Mouse (Mus musculus) G1E (cell line): ENCODE measurements around the gene Mgat4c. TPM values are rescaled to one million over a fixed set of nuclear protein-coding genes. Genes with fewer than 3 reads are reported as not detected.

Source experiments
- ATAC-seq: 2 replicates; pipeline ENCODE4 v1.8.0; 2016; ENCODE audit warnings: mild to moderate bottlenecking; ENCODE audit not compliant: insufficient number of reproducible peaks, poor library complexity, low FRiP score, severe bottlenecking; ENCODE audit errors: extremely low read depth
- DNase-seq: peaks from one replicate; pipeline ENCODE4 v3.0.0; 2012; ENCODE audit warnings: low spot score
- H3K27me3 ChIP-seq: 2 replicates; pipeline ENCODE4 v1.6.1; 2012; ENCODE audit warnings: mild to moderate bottlenecking, low read length, inconsistent platforms; ENCODE audit not compliant: insufficient read depth
- H3K36me3 ChIP-seq: replicated peaks from 2 replicates; pipeline ENCODE3; 2012; ENCODE audit warnings: mild to moderate bottlenecking, inconsistent platforms
- H3K4me1 ChIP-seq: 2 replicates; pipeline ENCODE4 v1.6.1; 2012; ENCODE audit warnings: low read depth, low read length, inconsistent platforms, mixed read lengths; ENCODE audit not compliant: insufficient read depth
- H3K4me3 ChIP-seq: 2 replicates; pipeline ENCODE4 v1.5.1; 2012; ENCODE audit warnings: low read depth, mild to moderate bottlenecking, inconsistent platforms, low read length, moderate library complexity, mixed read lengths
- H3K9me3 ChIP-seq: replicated peaks from 2 replicates; pipeline ENCODE4 v1.6.1; 2012; ENCODE audit warnings: inconsistent platforms
- CTCF ChIP-seq: IDR thresholded peaks from 2 replicates; pipeline ENCODE4 v1.5.1; 2012; ENCODE audit warnings: low read depth, low read length, inconsistent platforms, mixed read lengths
- GATA1 ChIP-seq: IDR thresholded peaks from 2 replicates; pipeline ENCODE4 v1.6.1; 2012; ENCODE audit warnings: borderline replicate concordance, low read length, inconsistent platforms, mixed read lengths
- GATA2 ChIP-seq: IDR thresholded peaks from 2 replicates; pipeline ENCODE4 v1.6.1; 2012; ENCODE audit warnings: low read depth, low read length, inconsistent platforms, borderline replicate concordance
- POLR2AphosphoS5 ChIP-seq: IDR thresholded peaks from 2 replicates; pipeline ENCODE4 v1.6.1; 2012; ENCODE audit warnings: low read depth, low read length, inconsistent platforms; ENCODE audit not compliant: insufficient replicate concordance
- TAL1 ChIP-seq: conservative IDR thresholded peaks from 2 replicates; pipeline ENCODE4 v1.6.1; 2012; ENCODE audit warnings: low read depth, low read length, inconsistent platforms, mixed read lengths
- polyA plus RNA-seq: library from polyadenylated mRNA; stranded (reverse); fragments of >175 nt; gene quantifications from 2 replicates; pipeline ENCODE4 v1.2.3, GENCODE M21; 2012
- total RNA-seq, 2 experiments: library from RNA; stranded (forward) in 1 of 2; stranded (reverse) in 1 of 2; fragments of 200-1000 nt in 1 of 2; fragments of >200 nt in 1 of 2; fragmentation: Nextera tagmentation in 1 of 2; gene quantifications; 2 replicates each; pipeline ENCODE4 v1.2.3; 2014 to 2017

Gene Mgat4c
- total and polyA plus RNA-seq, 3 experiments: 0.27 TPM; not detected in 2

GRCm38 (mm10) chr10:101783161-101783744, 102.0 kb downstream of the Mgat4c start:
- ATAC-seq (no peak), DNase-seq (no peak)
- Histone ChIP-seq H3K9me3 (no peaks in the 10 kb centered on the region), H3K4me3 (no peak overlapping the region), H3K4me1 (no peaks in the 10 kb centered on the region), H3K27me3 (no peaks in the 10 kb centered on the region), H3K36me3 (no peaks in the 10 kb centered on the region)
- no peak for TF ChIP-seq GATA2
- no peak for TF ChIP-seq POLR2AphosphoS5
- no peak for TF ChIP-seq CTCF
- no peak for TF ChIP-seq TAL1
- TF ChIP-seq GATA1: no peak

DNA sequence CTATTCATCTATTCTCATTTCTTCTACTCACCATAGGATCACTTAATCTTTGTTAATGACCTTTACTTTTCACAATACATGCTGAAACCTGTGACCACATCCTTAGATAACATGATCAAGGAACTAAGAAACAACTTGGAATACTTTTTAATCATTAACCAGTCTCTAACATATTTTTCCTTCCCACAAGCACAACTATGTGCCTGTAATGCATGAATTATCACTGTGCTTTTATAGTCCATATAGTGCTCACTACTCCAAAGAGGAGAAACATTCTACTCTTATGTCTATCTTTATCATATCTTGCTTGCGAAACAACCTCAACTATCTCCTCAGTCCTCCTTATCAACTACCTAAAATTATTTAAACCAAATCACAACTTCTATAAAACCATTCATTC, 114.2 kb downstream of the Mgat4c start:
- TF ChIP-seq GATA1: no peak
- no peak for TF ChIP-seq TAL1
- TF ChIP-seq POLR2AphosphoS5: no peak
- TF ChIP-seq CTCF: no peak
- TF ChIP-seq GATA2: no peak

GRCm38 (mm10) chr10:101798831-101799474, 117.7 kb downstream of the Mgat4c start:
- no peaks in the 10 kb centered on the region for H3K36me3 ChIP-seq
- no peaks in the 10 kb centered on the region for H3K4me1 ChIP-seq
- DNase-seq (no peak), ATAC-seq (no peak)
- H3K9me3 ChIP-seq: no peaks in the 10 kb centered on the region
- H3K27me3 ChIP-seq: no peaks in the 10 kb centered on the region
- TF ChIP-seq POLR2AphosphoS5 (no peak), TAL1 (no peak), GATA2 (no peak), CTCF (no peak)
- H3K4me3 ChIP-seq: no peak overlapping the region

More for the DNA sequence above, 114.2 kb downstream of the Mgat4c start:
- Histone ChIP-seq H3K27me3 (no peaks in the 10 kb centered on the region), H3K36me3 (no peaks in the 10 kb centered on the region), H3K4me1 (no peaks in the 10 kb centered on the region), H3K4me3 (no peak overlapping the region), H3K9me3 (no peaks in the 10 kb centered on the region)
- ATAC-seq (no peak), DNase-seq (no peak)

- H3K4me3 ChIP-seq: no peak overlapping the region
- TF ChIP-seq GATA2 (no peak), TAL1 (no peak), GATA1 (no peak), CTCF (no peak), POLR2AphosphoS5 (no peak)
- H3K4me1 ChIP-seq: no peaks in the 10 kb centered on the region
- no peaks in the 10 kb centered on the region for H3K36me3 ChIP-seq
- no peaks in the 10 kb centered on the region for H3K9me3 ChIP-seq
- no peak for ATAC-seq
- no peak for DNase-seq
- H3K27me3 ChIP-seq: no peaks in the 10 kb centered on the region
Observed at GRCm38 (mm10) chr10:101808768-101809167, 127.5 kb downstream of the Mgat4c start.

DNA sequence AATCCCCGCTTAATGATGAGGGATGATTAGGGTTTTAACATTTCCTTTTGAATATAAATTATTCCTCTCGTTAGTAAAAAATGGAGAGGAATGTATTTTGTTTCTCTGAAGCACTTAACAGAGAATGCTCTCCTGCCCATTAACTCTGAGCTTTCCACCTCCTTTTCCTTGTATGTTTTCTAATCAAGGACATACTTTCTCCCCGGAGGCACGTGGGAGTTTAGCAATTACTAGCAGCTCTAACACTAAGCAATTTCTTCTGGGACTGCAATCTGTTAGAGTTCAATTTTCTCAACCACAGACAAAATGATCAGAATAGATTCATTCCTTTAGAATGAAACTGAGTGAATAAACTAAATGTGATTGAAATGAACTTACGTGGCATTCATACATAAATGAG, 135.6 kb downstream of the Mgat4c start:
- ATAC-seq (no peak), DNase-seq (no peak)
- Histone ChIP-seq H3K4me1 (no peaks in the 10 kb centered on the region), H3K27me3 (no peaks in the 10 kb centered on the region), H3K4me3 (no peak overlapping the region), H3K36me3 (no peaks in the 10 kb centered on the region), H3K9me3 (no peaks in the 10 kb centered on the region)
- TF ChIP-seq GATA1: no peak
- TF ChIP-seq CTCF: no peak
- TF ChIP-seq POLR2AphosphoS5: no peak
- no peak for TF ChIP-seq TAL1
- TF ChIP-seq GATA2: no peak

DNA sequence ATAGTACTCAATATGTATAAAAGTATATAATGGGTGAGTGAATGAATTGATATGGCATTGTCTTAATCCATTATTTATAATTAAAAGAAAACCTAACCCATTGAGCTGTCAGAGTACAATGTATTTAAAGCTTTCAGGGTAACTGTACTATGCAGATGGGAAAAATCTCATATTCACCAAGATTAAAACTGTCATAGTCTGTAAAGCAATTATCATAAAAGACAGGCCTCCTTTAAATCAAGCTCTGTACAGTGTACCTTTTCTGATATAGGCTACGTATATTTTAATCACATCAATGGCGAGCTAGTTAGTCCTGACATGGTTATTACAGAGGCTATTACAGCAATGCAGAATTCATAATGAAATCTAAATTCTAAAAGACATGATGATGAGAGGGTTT, 146.7 kb downstream of the Mgat4c start:
- Histone ChIP-seq H3K27me3 (no peaks in the 10 kb centered on the region), H3K36me3 (no peaks in the 10 kb centered on the region), H3K9me3 (no peaks in the 10 kb centered on the region), H3K4me1 (no peaks in the 10 kb centered on the region), H3K4me3 (no peak overlapping the region)
- ATAC-seq (no peak), DNase-seq (no peak)
- TF ChIP-seq CTCF (no peak), GATA1 (no peak), TAL1 (no peak), GATA2 (no peak), POLR2AphosphoS5 (no peak)

GRCm38 (mm10) chr10:101856115-101856514, 174.8 kb downstream of the Mgat4c start:
- H3K9me3 ChIP-seq: 0 out of 2 replicates have a peak, but pooled peaks cover 2% of the 10 kb centered on the region
- ATAC-seq: no peak
- H3K27me3 ChIP-seq: no peaks in the 10 kb centered on the region
- H3K36me3 ChIP-seq: no peaks in the 10 kb centered on the region
- H3K4me3 ChIP-seq: no peak overlapping the region
- DNase-seq: no peak
- no peaks in the 10 kb centered on the region for H3K4me1 ChIP-seq
- TF ChIP-seq CTCF (no peak), GATA2 (no peak), POLR2AphosphoS5 (no peak)
